Mouse (Mus musculus) forebrain, embryonic 16.5 days (tissue): ENCODE data around the gene Srrd. TPM values are rescaled to one million over a fixed set of nuclear protein-coding genes. Genes with fewer than 3 reads are reported as not detected.

Experiments used
- ATAC-seq: fragments of 200-750 bp; cut with Nextera tagmentation; 2 replicates; pipeline ENCODE4 v1.8.0; 2017; ENCODE audit warnings: mild to moderate bottlenecking, moderate library complexity
- H3K27ac ChIP-seq: fragments of 300-500 bp; sonication (generic); 2 replicates; pipeline ENCODE4 v1.5.1; 2014; ENCODE audit warnings: low read length, control low read depth
- H3K27me3 ChIP-seq: fragments of 300-500 bp; sonication (generic); replicated peaks from 2 replicates; pipeline ENCODE4 v1.6.1; 2014; ENCODE audit warnings: low read length; ENCODE audit not compliant: control insufficient read depth, insufficient read depth
- H3K36me3 ChIP-seq: fragments of 300-500 bp; sonication (generic); 2 replicates; pipeline ENCODE4 v1.6.1; 2014; ENCODE audit not compliant: control insufficient read depth, insufficient read depth
- H3K4me1 ChIP-seq: fragments of 300-500 bp; sonication (generic); replicated peaks from 2 replicates; pipeline ENCODE4 v1.6.1; 2014; ENCODE audit warnings: low read length; ENCODE audit not compliant: control insufficient read depth, insufficient read depth
- H3K4me2 ChIP-seq: fragments of 300-500 bp; sonication (generic); 2 replicates; pipeline ENCODE4 v1.6.1; 2014; ENCODE audit warnings: mild to moderate bottlenecking, low read length, control low read depth
- H3K4me3 ChIP-seq: fragments of 300-500 bp; sonication (generic); replicated peaks from 2 replicates; pipeline ENCODE4 v1.5.1; 2014; ENCODE audit warnings: mild to moderate bottlenecking, low read length, control low read depth
- H3K9ac ChIP-seq: fragments of 300-500 bp; sonication (generic); replicated peaks from 2 replicates; pipeline ENCODE4 v1.6.1; 2014; ENCODE audit warnings: low read depth, low read length, control low read depth
- H3K9me3 ChIP-seq: fragments of 300-500 bp; sonication (generic); 2 replicates; pipeline ENCODE4 v1.6.1; 2016; ENCODE audit warnings: low read length; ENCODE audit not compliant: control insufficient read depth
- WGBS: fragments of 180-500 bp; shearing (Covaris S2); extraction: QIAGEN DNeasy Blood & Tissue Kit; methylation state at CpG from one replicate; pipeline ENCODE4 v1.1.7; 2014; 5-methylcytosine and 5-hydroxymethylcytosine counted together
- polyA plus RNA-seq: library from polyadenylated mRNA; unstranded; fragments of >200 nt; fragmentation: Nextera tagmentation; extraction: Ambion mirVana; gene quantifications from 2 replicates; pipeline ENCODE4 v1.2.1, GENCODE M21; 2015

The Srrd gene
- polyA plus RNA-seq, 1 experiment from 2014 or later: 62.5 TPM

DNA sequence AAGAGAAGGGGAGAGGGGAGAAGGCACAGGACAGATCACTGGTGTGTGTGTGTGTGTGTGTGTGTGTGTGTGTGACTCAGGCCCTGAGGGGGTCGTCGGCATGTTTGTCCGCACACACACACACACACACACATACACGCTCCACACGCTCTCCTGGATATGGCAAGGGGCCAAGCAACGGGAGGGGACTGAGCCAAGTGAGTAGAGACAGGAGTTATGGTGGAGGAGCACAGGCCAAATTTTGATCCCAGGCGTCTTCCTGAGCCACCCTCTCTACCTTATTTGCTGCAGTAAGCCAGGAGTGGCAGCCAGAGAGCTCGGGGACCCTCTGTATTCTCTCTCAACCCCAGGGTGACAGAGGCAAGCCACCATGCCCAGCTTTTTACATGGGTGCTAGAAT lies 53.6 kb downstream of the Srrd start:
- Histone ChIP-seq H3K9ac (no peak overlapping the region), H3K4me1 (peaks cover 6% of the 10 kb centered on the region; the same call in 1 of the 2 replicates), H3K4me3 (no peak overlapping the region), H3K27me3 (no peaks in the 10 kb centered on the region), H3K27ac (no peak overlapping the region), H3K36me3 (no peaks in the 10 kb centered on the region), H3K9me3 (no peaks in the 10 kb centered on the region), H3K4me2 (no peak overlapping the region)
- ATAC-seq: no peak
- 45% methylated on average over 8 of the region's 8 CpGs for WGBS

DNA sequence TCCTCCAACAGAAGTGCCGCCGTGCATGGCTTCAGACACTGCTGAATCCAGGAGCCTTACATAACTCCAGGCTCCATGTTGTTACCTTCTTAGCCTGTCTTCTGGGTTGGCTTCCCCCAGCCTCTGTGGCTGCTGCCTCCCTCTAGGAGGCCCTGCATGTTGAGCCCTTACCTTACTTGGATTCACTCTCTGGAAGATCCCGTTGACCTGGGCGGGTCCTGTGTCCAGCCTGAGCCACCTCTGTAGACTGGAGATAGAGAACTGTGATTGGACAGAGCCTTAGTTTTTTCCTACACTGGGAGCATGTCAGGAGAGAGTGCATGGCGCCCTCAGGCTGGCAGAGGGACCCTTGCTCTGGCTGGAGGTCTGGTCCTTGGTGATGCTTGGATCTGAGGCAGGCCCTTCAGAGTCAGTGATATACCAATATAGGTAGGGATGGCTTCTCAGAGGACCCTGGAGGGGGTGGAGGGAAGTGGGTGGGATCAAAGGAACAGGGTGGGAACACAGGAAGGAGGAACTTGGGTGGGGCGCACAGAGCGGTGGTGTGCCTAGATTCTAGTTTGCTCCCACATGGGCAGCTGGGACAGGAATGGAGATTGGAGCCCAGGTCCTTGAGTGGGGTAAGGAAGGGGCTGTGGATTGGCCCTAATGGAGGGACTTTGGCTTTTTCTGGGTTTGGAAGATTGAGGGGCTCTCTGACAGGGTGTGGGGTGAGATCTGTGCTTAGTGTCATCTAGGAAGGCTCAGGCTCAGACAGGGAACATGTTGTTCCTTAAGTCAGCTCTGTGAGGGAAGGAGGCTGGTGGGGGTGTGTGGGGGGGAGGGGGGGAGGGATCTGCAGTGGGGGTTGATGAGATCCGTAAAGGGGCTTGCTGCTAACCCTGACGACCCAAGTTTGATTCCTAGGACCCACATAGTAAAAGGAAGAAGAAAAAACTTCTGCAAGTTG lies 54.4 kb downstream of the Srrd start:
- H3K9me3 ChIP-seq: no peaks in the 10 kb centered on the region
- H3K4me1 ChIP-seq: peaks cover 6% of the 10 kb centered on the region; the same call in 1 of the 2 replicates
- H3K27ac ChIP-seq: no peak overlapping the region
- H3K4me2 ChIP-seq: no peak overlapping the region
- H3K27me3 ChIP-seq: no peaks in the 10 kb centered on the region
- ATAC-seq: no peak
- H3K9ac ChIP-seq: no peak overlapping the region
- WGBS: 82% methylated on average over 9 of the region's 9 CpGs
- H3K4me3 ChIP-seq: no peak overlapping the region
- no peaks in the 10 kb centered on the region for H3K36me3 ChIP-seq

DNA sequence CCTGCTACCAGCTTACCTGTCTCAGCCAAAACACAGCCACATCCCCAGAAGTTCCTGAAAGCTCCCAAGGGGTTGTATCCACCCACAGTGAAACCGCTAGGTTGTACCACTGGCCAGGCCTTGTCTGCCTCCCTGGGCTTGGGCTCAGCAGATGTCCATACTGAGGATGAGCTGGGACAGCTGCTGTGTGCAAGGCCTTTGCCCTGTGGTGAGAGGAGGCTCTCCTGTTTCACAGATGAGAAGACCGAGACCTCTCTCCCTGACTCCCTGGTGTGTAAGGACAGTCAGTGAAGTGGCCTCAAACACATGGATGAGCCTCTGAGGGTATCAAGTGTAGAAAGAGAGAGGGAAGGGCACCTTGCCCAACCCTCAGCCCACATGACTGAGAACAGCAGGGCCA lies 55.2 kb downstream of the Srrd start:
- no peak overlapping the region for H3K27ac ChIP-seq
- WGBS: 93% methylated on average over 2 of the region's 2 CpGs
- no peaks in the 10 kb centered on the region for H3K27me3 ChIP-seq
- H3K4me2 ChIP-seq: no peak overlapping the region
- H3K4me3 ChIP-seq: no peak overlapping the region
- ATAC-seq: no peak
- no peak overlapping the region for H3K9ac ChIP-seq
- no peaks in the 10 kb centered on the region for H3K9me3 ChIP-seq
- H3K4me1 ChIP-seq: peaks cover 6% of the 10 kb centered on the region; the same call in 1 of the 2 replicates
- no peaks in the 10 kb centered on the region for H3K36me3 ChIP-seq

Other genes starting within 250 kb of the Srrd start
- 0.75 and 1.4 TPM in 2 replicates for gene Cryba4, start 90.5 kb downstream of the Srrd start, polyA plus RNA-seq
- gene Crybb1, start 87.2 kb downstream of the Srrd start, polyA plus RNA-seq: 4.6 and 5.8 TPM in 2 replicates
- gene Tpst2, start 66.3 kb downstream of the Srrd start, polyA plus RNA-seq: 27.9 and 30.2 TPM in 2 replicates
- 34.7 and 36.7 TPM in 2 replicates for gene Tfip11, start 16.7 kb downstream of the Srrd start, polyA plus RNA-seq
- gene Hps4, start within 50 bp of the Srrd start, polyA plus RNA-seq: 30.1 and 37.6 TPM in 2 replicates
- gene Gm6583, start 13.0 kb upstream of the Srrd start, polyA plus RNA-seq: 0.09 and 0.17 TPM in 2 replicates
- gene Asphd2, start 51.8 kb upstream of the Srrd start, polyA plus RNA-seq: 41.1 and 43.8 TPM in 2 replicates
- gene Gm6588, start 106.4 kb upstream of the Srrd start, polyA plus RNA-seq: 0.43 and 1.3 TPM in 2 replicates
- 32.2 and 41.9 TPM in 2 replicates for gene Sez6l, start 234.1 kb upstream of the Srrd start, polyA plus RNA-seq